Mouse (Mus musculus) gastrocnemius, postnatal 36 days (tissue): ENCODE data around the gene Cdc42bpg. TPM values are rescaled to one million over a fixed set of nuclear protein-coding genes. Genes with fewer than 3 reads are reported as not detected.
A peak's percentile ranks its signal among the peaks of the same experiment; 100 is the strongest.

Experiments
- DNase-seq, 2 experiments: peaks; one replicate each; pipeline ENCODE4 v3.0.0; 2022
- intact Hi-C: fragments of 180-260 bp; cut with DNase I; formaldehyde crosslinking; loops from one replicate; pipeline ENCODE4 v1.15.1; 2025
- total RNA-seq, 2 experiments: library from RNA; stranded (reverse); gene quantifications; 2 replicates each; pipeline ENCODE4 v1.2.3; 2021

Cdc42bpg gene
- total RNA-seq, 2 experiments from 2014 or later = 4.3 to 5.2 TPM

GRCm38 (mm10) chr19:6321358-6321757 lies 15.1 kb downstream of the Cdc42bpg start:
- intact Hi-C loops = no loop called here
- no peak for DNase-seq

DNA sequence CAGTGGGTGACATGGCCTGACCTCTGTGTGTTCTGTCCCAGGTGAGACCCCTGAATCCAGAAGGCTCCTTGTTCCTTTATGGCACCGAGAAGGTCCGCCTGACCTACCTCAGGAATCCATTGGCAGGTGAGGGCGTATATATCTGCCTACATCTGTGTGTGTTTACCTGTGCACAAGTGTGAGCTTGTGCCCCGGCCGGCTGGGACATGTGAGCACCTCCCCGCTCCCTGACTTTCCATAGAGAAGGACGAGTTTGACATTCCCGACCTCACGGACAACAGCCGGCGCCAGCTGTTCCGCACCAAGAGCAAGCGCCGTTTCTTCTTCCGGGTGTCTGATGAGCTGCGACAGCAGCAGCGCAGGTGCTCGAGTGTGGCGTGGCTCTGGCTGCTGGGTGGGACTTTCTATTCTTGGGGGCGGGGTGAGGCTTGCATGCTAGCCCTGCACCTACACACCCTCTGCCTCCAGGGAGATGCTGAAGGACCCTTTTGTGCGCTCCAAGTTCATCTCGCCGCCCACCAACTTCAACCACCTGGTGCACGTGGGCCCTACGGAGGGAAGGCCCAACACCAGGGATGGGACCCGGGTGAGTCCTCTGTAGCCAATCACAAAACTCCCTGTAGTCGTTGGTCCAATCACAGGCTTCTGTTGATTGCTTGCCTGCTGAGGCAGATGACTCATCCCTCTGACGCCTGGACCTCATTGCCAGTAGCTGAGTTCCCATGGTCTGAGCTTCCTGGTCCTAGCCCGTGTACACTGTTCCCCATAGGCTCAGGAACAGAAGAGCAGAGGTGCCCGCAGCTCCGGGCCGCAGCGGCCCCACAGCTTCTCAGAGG lies 15.7 kb downstream of the Cdc42bpg start:
- intact Hi-C loops = no loop called here
- peak in 1 of 2 experiments; percentile 29 for DNase-seq

GRCm38 (mm10) chr19:6324751-6325150 lies 18.5 kb downstream of the Cdc42bpg start:
- intact Hi-C loops = no loop called here
- no peak for DNase-seq

GRCm38 (mm10) chr19:6331178-6331577 lies 24.9 kb downstream of the Cdc42bpg start:
- intact Hi-C loops = loop anchor here (2.0 kb wide), 1 partner anchor 66 kb away; no protein-coding TSS in a partner anchor
- no peak for DNase-seq

- peak in 1 of 2 experiments; percentile 50 for DNase-seq
- intact Hi-C loops = loop anchor here (2.0 kb wide), 1 partner anchor 67 kb away; no protein-coding TSS in a partner anchor
Observed at GRCm38 (mm10) chr19:6331719-6332516, 25.7 kb downstream of the Cdc42bpg start.

- intact Hi-C loops = no loop called here
- no peak for DNase-seq
Observed at GRCm38 (mm10) chr19:6333761-6334595, 27.7 kb downstream of the Cdc42bpg start.

- DNase-seq = peak; percentile 84 to 91
- intact Hi-C loops = no loop called here
Observed at GRCm38 (mm10) chr19:6334673-6335457, 28.6 kb downstream of the Cdc42bpg start, which contains the start of gene Men1. Men1 (plus strand) TSS chr19:6334979.

DNA sequence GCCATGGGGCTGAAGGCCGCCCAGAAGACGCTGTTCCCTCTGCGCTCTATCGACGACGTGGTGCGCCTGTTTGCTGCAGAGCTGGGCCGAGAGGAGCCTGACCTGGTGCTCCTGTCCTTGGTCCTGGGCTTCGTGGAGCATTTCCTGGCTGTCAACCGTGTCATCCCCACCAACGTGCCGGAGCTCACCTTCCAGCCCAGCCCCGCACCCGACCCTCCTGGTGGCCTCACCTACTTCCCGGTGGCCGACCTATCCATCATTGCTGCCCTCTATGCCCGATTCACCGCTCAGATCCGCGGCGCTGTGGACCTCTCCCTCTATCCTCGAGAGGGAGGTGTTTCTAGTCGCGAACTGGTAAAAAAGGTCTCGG lies 29.2 kb downstream of the Cdc42bpg start:
- intact Hi-C loops = no loop called here
- peak in 1 of 2 experiments; percentile 31 for DNase-seq

DNA sequence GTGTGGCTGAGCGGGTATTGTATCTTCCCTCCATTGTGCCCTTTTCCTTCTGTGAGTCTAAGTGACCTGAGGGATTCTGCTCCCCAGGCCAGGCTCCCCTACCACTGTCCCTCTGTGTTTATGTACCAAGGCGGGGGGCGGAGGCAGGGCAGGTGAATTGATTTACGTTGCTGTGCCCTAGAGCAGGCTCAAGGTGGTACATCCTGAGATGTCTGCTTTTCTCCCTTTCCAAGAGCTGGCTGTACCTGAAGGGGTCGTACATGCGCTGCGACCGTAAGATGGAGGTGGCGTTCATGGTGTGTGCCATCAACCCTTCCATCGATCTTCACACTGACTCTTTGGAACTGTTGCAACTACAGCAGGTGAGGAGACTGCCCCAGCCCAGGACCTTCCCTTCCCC lies 30.7 kb downstream of the Cdc42bpg start:
- DNase-seq = no peak

GRCm38 (mm10) chr19:6338171-6338570 lies 31.9 kb downstream of the Cdc42bpg start:
- intact Hi-C loops = no loop called here

More for the DNA sequence above, 30.7 kb downstream of the Cdc42bpg start:
- intact Hi-C loops = no loop called here

GRCm38 (mm10) chr19:6338716-6339115 lies 32.5 kb downstream of the Cdc42bpg start:
- DNase-seq = no peak
- intact Hi-C loops = no loop called here

More at GRCm38 (mm10) chr19:6338171-6338570, 31.9 kb downstream of the Cdc42bpg start:
- DNase-seq = no peak

GRCm38 (mm10) chr19:6339191-6339590 lies 32.9 kb downstream of the Cdc42bpg start:
- no peak for DNase-seq
- intact Hi-C loops = no loop called here

DNA sequence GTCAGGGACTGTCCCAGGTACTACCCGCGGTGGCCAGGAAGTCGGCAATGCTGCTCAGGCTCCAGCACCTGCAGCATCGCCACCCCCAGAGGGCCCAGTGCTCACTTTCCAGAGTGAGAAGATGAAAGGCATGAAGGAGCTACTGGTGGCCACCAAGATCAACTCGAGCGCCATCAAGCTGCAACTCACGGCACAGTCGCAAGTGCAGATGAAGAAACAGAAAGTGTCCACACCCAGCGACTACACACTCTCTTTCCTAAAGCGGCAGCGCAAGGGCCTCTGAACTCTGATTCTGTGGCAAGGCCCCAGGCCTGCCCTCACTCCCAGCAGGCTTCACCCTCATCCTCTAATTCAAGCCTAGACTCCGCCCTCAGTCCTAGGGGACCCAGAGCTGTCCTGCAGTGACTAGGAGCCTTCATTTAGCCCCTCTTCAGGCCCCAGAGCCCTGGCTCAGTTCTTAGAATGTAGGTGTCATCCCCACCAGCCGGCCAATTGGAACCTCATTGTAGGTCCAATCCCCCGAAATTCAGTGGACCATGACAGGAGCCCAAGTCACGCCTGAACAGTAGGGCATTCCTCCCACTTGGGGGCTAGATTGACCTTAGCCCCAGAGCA lies 33.7 kb downstream of the Cdc42bpg start:
- DNase-seq = peak in 1 of 2 experiments; percentile 35
- intact Hi-C loops = no loop called here

GRCm38 (mm10) chr19:6340524-6341452 lies 34.5 kb downstream of the Cdc42bpg start, which contains the start of gene Map4k2:
Map4k2 (plus strand) TSS chr19:6341135.
- intact Hi-C loops = no loop called here
- peak; percentile 72 to 85 for DNase-seq

- DNase-seq = no peak
- intact Hi-C loops = no loop called here
Observed at GRCm38 (mm10) chr19:6341453-6342077, 35.3 kb downstream of the Cdc42bpg start.

- intact Hi-C loops = no loop called here
- DNase-seq = no peak
Observed at GRCm38 (mm10) chr19:6342276-6342933, 36.1 kb downstream of the Cdc42bpg start.
